Mouse (Mus musculus): ENCODE results near the gene Tenm2.

DNA sequence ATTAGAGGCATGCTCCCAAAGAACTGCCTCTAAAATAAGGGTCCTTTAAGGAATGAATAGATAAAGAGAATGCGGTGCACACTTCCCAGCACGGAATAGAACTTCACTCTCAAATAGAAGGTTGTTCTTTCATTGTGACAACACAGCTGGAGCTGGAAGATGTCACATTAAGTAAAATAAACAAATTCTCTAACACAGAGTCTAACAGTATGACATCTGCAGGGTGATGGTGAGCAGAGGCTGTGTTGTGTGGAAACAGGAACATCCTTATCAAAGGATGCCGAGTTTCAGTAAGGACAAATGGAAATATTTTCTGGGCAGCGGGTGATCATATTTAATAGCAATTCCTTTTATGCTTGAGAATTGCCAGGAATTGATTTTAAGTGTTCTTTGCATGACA lies 897.3 kb downstream of the Tenm2 start:
- no peak for TF ChIP-seq CTCF (IDR thresholded peaks at IDR 0.05; ENCODE audit: low read depth, low read length)
- TF ChIP-seq POLR2A (IDR thresholded peaks at IDR 0.05; ENCODE audit: borderline replicate concordance, low read depth, low read length) = no peak

All from bone marrow macrophage, adult 2 months (primary cell).